Mouse (Mus musculus) midbrain, postnatal 0 days (tissue): ENCODE measurements at regions not wholly inside any gene's neighbourhood (a gene's known extent, or its start where the extent isn't known, plus 50 kb on each side); places are given as distances from the start of the nearest gene placed in this dataset.

ENCODE experiments used
- ATAC-seq: fragments of 200-750 bp; cut with Nextera tagmentation; 2 replicates; pipeline ENCODE4 v1.8.0; 2017; ENCODE audit warnings: moderate number of reproducible peaks, mild to moderate bottlenecking, moderate TSS enrichment, moderate library complexity; ENCODE audit not compliant: low FRiP score
- DNase-seq: peaks from one replicate; pipeline ENCODE4 v3.0.0-alpha.2; 2015; ENCODE audit warnings: low spot score
- H3K27ac ChIP-seq: fragments of 300-500 bp; sonication (generic); 2 replicates; pipeline ENCODE4 v1.5.1; 2014; ENCODE audit warnings: low read depth, mild to moderate bottlenecking, low read length, mixed read lengths
- H3K27me3 ChIP-seq: fragments of 300-500 bp; sonication (generic); 2 replicates; pipeline ENCODE4 v1.6.1; 2014; ENCODE audit warnings: low read length, control low read depth, mixed read lengths; ENCODE audit not compliant: insufficient read depth
- H3K36me3 ChIP-seq: fragments of 300-500 bp; sonication (generic); 2 replicates; pipeline ENCODE4 v1.6.1; 2014; ENCODE audit warnings: low read length, control low read depth, mixed read lengths; ENCODE audit not compliant: insufficient read depth
- H3K4me1 ChIP-seq: fragments of 300-500 bp; sonication (generic); 2 replicates; pipeline ENCODE4 v1.6.1; 2014; ENCODE audit warnings: mild to moderate bottlenecking, control low read depth, antibody characterized with exemption, low read length, mixed read lengths; ENCODE audit not compliant: insufficient read depth
- H3K4me2 ChIP-seq: fragments of 300-500 bp; sonication (generic); 2 replicates; pipeline ENCODE4 v1.6.1; 2014; ENCODE audit warnings: low read depth, mild to moderate bottlenecking, low read length, mixed read lengths; ENCODE audit not compliant: poor library complexity, severe bottlenecking
- H3K4me3 ChIP-seq: fragments of 300-500 bp; sonication (generic); 2 replicates; pipeline ENCODE4 v1.5.1; 2014; ENCODE audit warnings: low read depth, mild to moderate bottlenecking, low read length, moderate library complexity
- H3K9ac ChIP-seq: fragments of 300-500 bp; sonication (generic); replicated peaks from 2 replicates; pipeline ENCODE4 v1.6.1; 2014; ENCODE audit warnings: mild to moderate bottlenecking, low read length, moderate library complexity, mixed read lengths; ENCODE audit not compliant: poor library complexity, severe bottlenecking
- H3K9me3 ChIP-seq: fragments of 300-500 bp; sonication (generic); 2 replicates; pipeline ENCODE4 v1.6.1; 2016; ENCODE audit warnings: low read length, control low read depth
- CTCF ChIP-seq: IDR thresholded peaks from 2 replicates; pipeline ENCODE4 v1.5.1; 2016; ENCODE audit warnings: antibody characterized with exemption, mild to moderate bottlenecking
- WGBS: fragments of 180-500 bp; shearing (Covaris S2); extraction: QIAGEN DNeasy Blood & Tissue Kit; methylation state at CpG from one replicate; pipeline ENCODE4 v1.1.7; 2014; 5-methylcytosine and 5-hydroxymethylcytosine counted together

DNA sequence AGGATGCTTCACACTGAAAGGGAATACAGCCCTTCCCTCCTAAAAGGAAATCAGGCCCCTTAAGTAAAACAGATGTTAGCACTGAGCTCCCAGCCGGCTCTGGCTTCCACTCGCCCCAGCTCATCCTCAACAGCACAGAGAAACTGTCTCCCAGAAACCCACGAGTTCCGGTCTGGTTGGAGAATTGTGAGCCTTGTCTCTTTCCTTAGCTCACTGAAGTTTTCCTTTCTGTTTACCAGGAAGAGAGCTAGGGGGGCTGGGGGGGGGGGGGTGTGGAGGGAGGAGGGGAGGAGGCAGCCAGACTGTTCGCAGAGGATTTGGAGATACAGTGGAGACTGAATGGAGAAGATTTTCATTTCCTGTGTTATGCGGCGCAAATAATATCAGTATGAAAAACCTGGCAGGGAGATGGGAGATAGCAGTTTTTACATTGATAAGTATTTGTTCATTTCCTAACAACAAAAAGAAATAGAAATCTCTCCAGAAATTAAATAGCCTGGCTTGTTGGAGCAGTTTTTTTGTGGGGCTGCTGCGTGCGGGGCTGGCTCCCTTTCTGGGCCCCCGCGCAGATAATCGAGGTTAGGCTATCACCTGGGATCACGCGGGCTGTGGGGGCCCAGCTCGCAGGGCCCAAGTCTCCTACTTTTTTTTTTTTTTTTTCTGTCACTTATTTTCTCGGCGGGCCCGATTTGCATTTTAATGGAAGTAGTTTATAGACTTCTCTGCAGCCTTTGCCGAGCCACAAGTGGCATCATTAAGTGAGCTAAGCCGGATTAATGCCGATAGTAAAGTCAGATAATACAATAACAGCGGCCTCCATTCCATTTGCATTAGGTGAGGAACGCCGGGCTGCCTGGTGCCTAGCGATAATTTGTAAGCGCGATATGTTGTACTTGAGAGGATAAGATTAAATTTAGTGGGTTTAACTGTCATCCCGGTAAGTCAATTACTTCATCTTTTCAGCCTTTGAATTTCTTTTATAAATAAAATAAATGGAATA is 235.5 kb downstream of the Insig2 start:
- H3K9ac ChIP-seq: peak overlapping the region; percentile 25
- peak; percentile 78; the same call in 1 of the 2 replicates for ATAC-seq

DNA sequence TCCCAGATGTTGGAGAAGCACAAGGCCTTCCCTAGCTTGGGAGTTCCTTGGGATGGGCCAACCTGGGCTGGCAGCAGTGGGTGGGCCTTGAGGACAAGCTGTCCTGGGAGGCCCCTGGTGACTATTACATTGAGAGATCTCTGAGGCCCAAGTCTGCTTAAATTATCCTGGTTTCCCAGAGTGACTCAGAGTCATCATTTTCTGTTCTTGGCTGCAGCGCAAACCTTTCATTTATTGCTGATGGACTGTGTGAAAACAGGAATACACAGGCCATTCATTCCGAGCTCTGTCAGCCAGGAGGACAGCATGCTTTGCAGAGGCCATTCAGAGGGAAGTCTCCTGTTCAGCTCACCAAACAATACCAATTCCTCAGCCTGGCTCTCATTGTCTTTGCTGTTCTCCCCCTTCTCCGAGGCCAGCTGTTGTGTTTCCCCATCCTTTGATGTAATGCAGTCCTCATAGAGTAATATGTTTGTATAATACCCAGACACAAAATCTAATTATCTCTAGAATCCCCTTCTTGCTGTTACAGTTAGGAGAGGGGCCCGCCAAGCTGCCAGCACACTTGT is 220.5 kb downstream of the Insig2 start:
- ATAC-seq (no peak), DNase-seq (no peak)
- no peak for TF ChIP-seq CTCF
- Histone ChIP-seq H3K9ac (no peak overlapping the region), H3K4me3 (no peak overlapping the region), H3K27me3 (no peaks in the 10 kb centered on the region), H3K4me2 (no peak overlapping the region), H3K27ac (no peak overlapping the region), H3K4me1 (no peaks in the 10 kb centered on the region), H3K36me3 (no peaks in the 10 kb centered on the region), H3K9me3 (no peaks in the 10 kb centered on the region)
- 38% methylated on average over 4 of the region's 4 CpGs for WGBS

More for the DNA sequence above, 235.5 kb downstream of the Insig2 start:
- H3K4me2 ChIP-seq: peak overlapping the region; percentile 62
- no peaks in the 10 kb centered on the region for H3K9me3 ChIP-seq
- 3% methylated on average over 28 of the region's 28 CpGs for WGBS
- TF ChIP-seq CTCF: no peak
- H3K36me3 ChIP-seq: no peaks in the 10 kb centered on the region
- peak; percentile 69 for DNase-seq
- peaks cover 4% of the 10 kb centered on the region; the same call in 1 of the 2 replicates for H3K4me1 ChIP-seq
- peak overlapping the region; percentile 47; the same call in 1 of the 2 replicates for H3K27ac ChIP-seq
- H3K4me3 ChIP-seq: peak overlapping the region; percentile 36
- H3K27me3 ChIP-seq: no peaks in the 10 kb centered on the region

DNA sequence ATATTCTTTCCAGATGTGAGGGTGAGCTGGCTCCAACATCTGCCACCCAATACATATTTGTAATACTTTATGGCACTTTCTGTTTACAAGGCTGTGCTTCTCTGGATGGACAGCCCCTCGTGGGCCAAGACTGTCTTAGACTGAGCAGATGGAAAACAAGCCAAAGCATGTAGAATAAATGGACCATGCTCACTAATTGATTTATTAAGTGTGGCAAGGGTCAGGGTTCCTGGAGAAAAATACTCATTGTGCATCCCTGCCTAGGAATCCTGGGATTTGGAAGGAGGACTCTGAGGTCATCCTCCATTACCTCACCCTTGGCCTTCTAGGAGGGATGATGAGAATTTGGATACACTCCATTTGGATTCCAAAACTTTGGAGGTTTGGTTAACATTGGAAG is 219.9 kb downstream of the Insig2 start:
- no peak overlapping the region for H3K4me3 ChIP-seq
- no peaks in the 10 kb centered on the region for H3K4me1 ChIP-seq
- TF ChIP-seq CTCF: no peak
- DNase-seq (no peak), ATAC-seq (no peak)
- no peak overlapping the region for H3K27ac ChIP-seq
- no peak overlapping the region for H3K4me2 ChIP-seq
- H3K36me3 ChIP-seq: no peaks in the 10 kb centered on the region
- no peaks in the 10 kb centered on the region for H3K9me3 ChIP-seq
- H3K9ac ChIP-seq: no peak overlapping the region
- H3K27me3 ChIP-seq: no peaks in the 10 kb centered on the region
- 58% methylated on average over 1 of the region's 1 CpGs for WGBS

DNA sequence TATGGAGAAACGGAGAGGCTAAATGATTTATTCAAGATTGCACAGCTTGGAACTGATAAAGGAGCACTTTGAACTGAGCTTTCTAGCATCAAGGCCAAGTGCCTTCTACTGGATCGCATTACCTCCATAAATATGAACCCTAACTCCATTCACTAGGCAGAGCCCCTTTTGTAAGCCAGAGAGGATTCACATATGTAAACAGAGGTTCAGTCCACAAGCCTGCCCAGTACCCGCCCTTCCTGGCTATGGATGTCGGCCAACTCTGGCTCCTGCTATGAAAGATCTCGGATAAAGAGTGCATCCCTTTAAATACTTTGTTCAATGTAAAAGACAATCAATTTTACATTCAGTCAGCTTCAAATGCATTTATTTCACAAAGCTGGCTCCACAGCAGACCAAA is 215.8 kb downstream of the Insig2 start:
- Histone ChIP-seq H3K9me3 (no peaks in the 10 kb centered on the region), H3K27ac (no peak overlapping the region), H3K9ac (no peak overlapping the region), H3K4me1 (no peaks in the 10 kb centered on the region), H3K4me2 (no peak overlapping the region), H3K27me3 (no peaks in the 10 kb centered on the region), H3K36me3 (no peaks in the 10 kb centered on the region), H3K4me3 (no peak overlapping the region)
- 62% methylated on average over 5 of the region's 5 CpGs for WGBS
- no peak for DNase-seq
- no peak for ATAC-seq
- TF ChIP-seq CTCF: no peak

- Histone ChIP-seq H3K4me1 (no peaks in the 10 kb centered on the region), H3K9ac (no peak overlapping the region), H3K27ac (no peak overlapping the region), H3K27me3 (no peaks in the 10 kb centered on the region), H3K4me2 (no peak overlapping the region), H3K4me3 (no peak overlapping the region), H3K36me3 (no peaks in the 10 kb centered on the region), H3K9me3 (no peaks in the 10 kb centered on the region)
- no peak for TF ChIP-seq CTCF
- DNase-seq (no peak), ATAC-seq (no peak)
These were observed 209.0 kb downstream of the Insig2 start for GRCm38 (mm10) chr1:121123436-121123835.

- no peak for TF ChIP-seq CTCF
- no peaks in the 10 kb centered on the region for H3K36me3 ChIP-seq
- no peak overlapping the region for H3K4me3 ChIP-seq
- WGBS: 73% methylated on average over 4 of the region's 4 CpGs
- H3K4me2 ChIP-seq: no peak overlapping the region
- no peak overlapping the region for H3K27ac ChIP-seq
- ATAC-seq: no peak
- DNase-seq: no peak
- no peak overlapping the region for H3K9ac ChIP-seq
- H3K9me3 ChIP-seq: no peaks in the 10 kb centered on the region
- no peaks in the 10 kb centered on the region for H3K4me1 ChIP-seq
- no peaks in the 10 kb centered on the region for H3K27me3 ChIP-seq
These were observed 196.1 kb downstream of the Insig2 start for GRCm38 (mm10) chr1:121136284-121136683.
